Mouse (Mus musculus) macrophage (primary cell): ENCODE results near the gene Eepd1. TPM values are rescaled to one million over a fixed set of nuclear protein-coding genes. Genes with fewer than 3 reads are reported as not detected.
A peak's percentile ranks its signal among the peaks of the same experiment; 100 is the strongest.

Experiments
- H3K27ac ChIP-seq: fragments of 350-480 bp; formaldehyde crosslinking; 2 replicates; pipeline ENCODE4 v1.9.0; 2021
- H3K36me3 ChIP-seq: fragments of 350-480 bp; formaldehyde crosslinking; 2 replicates; pipeline ENCODE4 v1.9.0; 2021; ENCODE audit errors: inconsistent target
- H3K4me3 ChIP-seq: fragments of 350-480 bp; formaldehyde crosslinking; 2 replicates; pipeline ENCODE4 v1.9.0; 2021; ENCODE audit errors: inconsistent target
- H3K79me2 ChIP-seq: fragments of 350-480 bp; formaldehyde crosslinking; 2 replicates; pipeline ENCODE4 v1.9.0; 2021; ENCODE audit errors: inconsistent target
- WGBS: methylation state at CpG from one replicate; pipeline ENCODE4 v1.1.7; 2026; ENCODE audit warnings: inconsistent platforms; ENCODE audit not compliant: missing documents; 5-methylcytosine and 5-hydroxymethylcytosine counted together
- polyA plus RNA-seq: library from polyadenylated mRNA; stranded (reverse); fragments of 250-400 nt; gene quantifications from 3 replicates; pipeline ENCODE4 v1.2.4, GENCODE M21; 2018; ENCODE audit warnings: inconsistent platforms

The Eepd1 gene
- polyA plus RNA-seq, 1 experiment from 2014 or later = 45.8 TPM

GRCm38 (mm10) chr9:25532105-25532504, 50.8 kb downstream of the Eepd1 start:
- WGBS = 3% methylated on average over 3 of the region's 3 CpGs
- Histone ChIP-seq H3K36me3 (no peaks in the 10 kb centered on the region), H3K27ac (peak overlapping the region; percentile 57), H3K4me3 (no peak overlapping the region), H3K79me2 (peaks cover 89% of the 10 kb centered on the region)

GRCm38 (mm10) chr9:25535487-25535886, 54.1 kb downstream of the Eepd1 start:
- Histone ChIP-seq H3K79me2 (peaks cover 65% of the 10 kb centered on the region), H3K4me3 (no peak overlapping the region), H3K36me3 (no peaks in the 10 kb centered on the region), H3K27ac (no peak overlapping the region)
- WGBS = 83% methylated on average over 3 of the region's 3 CpGs

- Histone ChIP-seq H3K36me3 (no peaks in the 10 kb centered on the region), H3K4me3 (no peak overlapping the region), H3K79me2 (peaks cover 75% of the 10 kb centered on the region), H3K27ac (no peak overlapping the region)
- WGBS = 81% methylated on average over 2 of the region's 2 CpGs
Measured at GRCm38 (mm10) chr9:25539461-25539860, 58.1 kb downstream of the Eepd1 start.

- peaks cover 67% of the 10 kb centered on the region; the same call in 1 of the 2 replicates for H3K79me2 ChIP-seq
- H3K36me3 ChIP-seq = no peaks in the 10 kb centered on the region
- WGBS = 31% methylated on average over 4 of the region's 4 CpGs
- no peak overlapping the region for H3K27ac ChIP-seq
- H3K4me3 ChIP-seq = no peak overlapping the region
Measured at GRCm38 (mm10) chr9:25541355-25541754, 60.0 kb downstream of the Eepd1 start.

- WGBS = 90% methylated on average over 2 of the region's 2 CpGs
- Histone ChIP-seq H3K4me3 (no peak overlapping the region), H3K36me3 (no peaks in the 10 kb centered on the region), H3K27ac (no peak overlapping the region), H3K79me2 (peaks cover 53% of the 10 kb centered on the region; the same call in 1 of the 2 replicates)
Measured at GRCm38 (mm10) chr9:25545212-25545611, 63.9 kb downstream of the Eepd1 start.

GRCm38 (mm10) chr9:25549130-25550060, 68.0 kb downstream of the Eepd1 start:
- Histone ChIP-seq H3K4me3 (no peak overlapping the region), H3K27ac (no peak overlapping the region)
- WGBS = 23% methylated on average over 8 of the region's 8 CpGs

GRCm38 (mm10) chr9:25550196-25550595, 68.8 kb downstream of the Eepd1 start:
- Histone ChIP-seq H3K4me3 (no peak overlapping the region), H3K27ac (no peak overlapping the region), H3K79me2 (peaks cover 4% of the 10 kb centered on the region; the same call in 1 of the 2 replicates), H3K36me3 (no peaks in the 10 kb centered on the region)
- 94% methylated on average over 7 of the region's 7 CpGs for WGBS

More at GRCm38 (mm10) chr9:25549130-25550060, 68.0 kb downstream of the Eepd1 start:
- no peaks in the 10 kb centered on the region for H3K36me3 ChIP-seq
- H3K79me2 ChIP-seq = peaks cover 12% of the 10 kb centered on the region; the same call in 1 of the 2 replicates

- Histone ChIP-seq H3K4me3 (no peak overlapping the region), H3K36me3 (no peaks in the 10 kb centered on the region), H3K79me2 (no peaks in the 10 kb centered on the region; the same call in 1 of the 2 replicates), H3K27ac (no peak overlapping the region)
- WGBS = 63% methylated on average over 2 of the region's 2 CpGs
Measured at GRCm38 (mm10) chr9:25552532-25552931, 71.2 kb downstream of the Eepd1 start.

- Histone ChIP-seq H3K27ac (no peak overlapping the region), H3K36me3 (no peaks in the 10 kb centered on the region), H3K79me2 (peaks cover 1% of the 10 kb centered on the region; the same call in 1 of the 2 replicates), H3K4me3 (no peak overlapping the region)
- 93% methylated on average over 6 of the region's 6 CpGs for WGBS
Measured at GRCm38 (mm10) chr9:25554246-25554803, 73.0 kb downstream of the Eepd1 start.

GRCm38 (mm10) chr9:25555261-25555660, 73.9 kb downstream of the Eepd1 start:
- H3K27ac ChIP-seq = no peak overlapping the region
- peaks cover 10% of the 10 kb centered on the region; the same call in 1 of the 2 replicates for H3K79me2 ChIP-seq
- 96% methylated on average over 6 of the region's 6 CpGs for WGBS
- H3K36me3 ChIP-seq = no peaks in the 10 kb centered on the region
- no peak overlapping the region for H3K4me3 ChIP-seq

GRCm38 (mm10) chr9:25556008-25556407, 74.7 kb downstream of the Eepd1 start:
- WGBS = 87% methylated on average over 3 of the region's 3 CpGs
- no peak overlapping the region for H3K4me3 ChIP-seq
- no peak overlapping the region for H3K27ac ChIP-seq
- no peaks in the 10 kb centered on the region for H3K36me3 ChIP-seq
- peaks cover 13% of the 10 kb centered on the region; the same call in 1 of the 2 replicates for H3K79me2 ChIP-seq

- 95% methylated on average over 2 of the region's 2 CpGs for WGBS
- Histone ChIP-seq H3K4me3 (no peak overlapping the region), H3K36me3 (no peaks in the 10 kb centered on the region), H3K79me2 (peaks cover 13% of the 10 kb centered on the region; the same call in 1 of the 2 replicates), H3K27ac (no peak overlapping the region)
Measured at GRCm38 (mm10) chr9:25557378-25557777, 76.0 kb downstream of the Eepd1 start.

- WGBS = 62% methylated on average over 3 of the region's 3 CpGs
- Histone ChIP-seq H3K27ac (no peak overlapping the region), H3K4me3 (no peak overlapping the region), H3K79me2 (peaks cover 26% of the 10 kb centered on the region; the same call in 1 of the 2 replicates), H3K36me3 (no peaks in the 10 kb centered on the region)
Measured at GRCm38 (mm10) chr9:25558834-25559233, 77.5 kb downstream of the Eepd1 start.

- no peak overlapping the region for H3K4me3 ChIP-seq
- H3K79me2 ChIP-seq = peaks cover 39% of the 10 kb centered on the region; the same call in 1 of the 2 replicates
- 94% methylated on average over 6 of the region's 9 CpGs for WGBS
- H3K27ac ChIP-seq = no peak overlapping the region
- no peaks in the 10 kb centered on the region for H3K36me3 ChIP-seq
Measured at GRCm38 (mm10) chr9:25560016-25560758, 78.8 kb downstream of the Eepd1 start.
